ENCODE assay signal across 29 mouse cellular contexts in the genomic region with DNA sequence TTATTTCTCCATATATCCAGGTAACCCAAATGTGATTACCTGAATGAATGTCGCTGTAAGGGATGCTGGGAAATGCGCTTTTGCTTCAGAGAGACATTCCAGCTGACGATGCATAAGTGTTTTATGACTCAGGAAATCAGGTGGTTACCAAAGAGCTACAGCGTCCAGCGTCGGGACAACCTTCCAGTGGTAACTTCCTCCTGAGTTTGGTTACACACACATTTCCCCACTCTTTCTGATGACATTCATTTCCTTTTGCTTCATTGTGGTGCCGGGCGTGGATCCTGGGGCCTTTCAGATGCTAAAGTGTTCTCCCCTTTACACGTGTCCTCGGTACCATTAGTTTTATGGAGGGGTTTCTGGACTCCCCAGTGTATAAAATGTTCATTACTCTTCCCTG. TPM values are rescaled to one million over a fixed set of nuclear protein-coding genes. Genes with fewer than 3 reads are reported as not detected.
DNase-seq lines count a peak whose midpoint lies in the region; ATAC-seq and TF ChIP-seq lines count a peak whose summit lies in the region.
"Had no signal": no experiment of that assay in that cellular context is flagged by ENCODE, and none has a peak within 500 bp of the region (broad histone marks: within the 10 kb centered on the region; RNA-seq: fewer than 3 reads in every experiment).

No protein-coding gene starts in this region.

- no peak for TF ChIP-seq POLR2A in thymus, adult 2 months (IDR thresholded peaks at IDR 0.05; ENCODE audit: control insufficient read depth, extremely low read depth, insufficient read depth, low read length, poor library complexity)

- peak; percentile 49 for DNase-seq in lung, postnatal 0 days (ENCODE audit: low spot score)
- DNase-seq in lung, postnatal 4 days = no peak
- no peak for DNase-seq in thymus, adult 2 months
- DNase-seq in kidney, postnatal 10 days = no peak
- DNase-seq: adrenal gland, adult 2 months; adrenal gland, postnatal 14 days; cerebellum, adult 11 months; cerebellum, adult 2 months; cerebellum, postnatal 10 days; cerebellum, postnatal 36 days; gastrocnemius, postnatal 10 days; gastrocnemius, postnatal 36 days; heart, adult 11 months had no signal

- no peaks in the 10 kb centered on the region for H3K9me3 ChIP-seq in lung, postnatal 0 days (ENCODE audit: low read length)
- H3K9me3 ChIP-seq: forebrain, embryonic 10.5 days; forebrain, embryonic 13.5 days; hindbrain, embryonic 10.5 days; hindbrain, embryonic 13.5 days had no signal

- no peak overlapping the region for H3K4me3 ChIP-seq in lung, postnatal 0 days (ENCODE audit: low read depth, low read length)
- H3K4me3 ChIP-seq in thymus, adult 2 months (ENCODE audit: control insufficient read depth, insufficient read depth, low read length) = no peak overlapping the region
- H3K4me3 ChIP-seq: forebrain, embryonic 10.5 days; forebrain, embryonic 13.5 days; hindbrain, embryonic 10.5 days; hindbrain, embryonic 13.5 days had no signal

- no peak overlapping the region for H3K27ac ChIP-seq in lung, postnatal 0 days (ENCODE audit: low read length)
- H3K27ac ChIP-seq in thymus, adult 2 months (ENCODE audit: control insufficient read depth, insufficient read depth, low read length) = no peak overlapping the region
- H3K27ac ChIP-seq: forebrain, embryonic 10.5 days; forebrain, embryonic 13.5 days; hindbrain, embryonic 10.5 days; hindbrain, embryonic 13.5 days had no signal

- ATAC-seq in lung, postnatal 0 days = no peak
- ATAC-seq in hematopoietic stem cell, adult 5-6 weeks (replicated peaks in 1 of 2; ENCODE audit: insufficient read depth in 1 of 2, low FRiP score in 2 of 2, low TSS enrichment in 1 of 2, low read depth in 1 of 2, poor library complexity in 2 of 2, severe bottlenecking in 2 of 2) = peak; percentile 75 to 85
- peak; percentile 72 for ATAC-seq in neutrophil, adult 5-6 weeks (ENCODE audit: extremely low read depth, insufficient number of reproducible peaks, low FRiP score, poor library complexity, severe bottlenecking)
- ATAC-seq: CD4-positive, CD25-positive, alpha-beta regulatory T cell, adult 4 months; forebrain, embryonic 13.5 days; forebrain, embryonic 16.5 days; hindbrain, embryonic 16.5 days had no signal

- H3K36me3 ChIP-seq in lung, postnatal 0 days (ENCODE audit: insufficient read depth, low read length) = no peaks in the 10 kb centered on the region
- no peaks in the 10 kb centered on the region for H3K36me3 ChIP-seq in thymus, adult 2 months (ENCODE audit: control insufficient read depth, insufficient read depth, low read length)
- H3K36me3 ChIP-seq: forebrain, embryonic 10.5 days; hindbrain, embryonic 10.5 days; hindbrain, embryonic 13.5 days had no signal

- 56% methylated on average over 10 of the region's 10 CpGs for WGBS in lung, postnatal 0 days
- 4% methylated on average over 10 of the region's 10 CpGs for WGBS in thymus, adult 2 months

- TF ChIP-seq EP300 in lung, postnatal 0 days (IDR thresholded peaks at IDR 0.05) = no peak

- H3K4me1 ChIP-seq in lung, postnatal 0 days (ENCODE audit: insufficient read depth, low read depth, low read length) = no peaks in the 10 kb centered on the region
- H3K4me1 ChIP-seq in thymus, adult 2 months (replicated peaks; ENCODE audit: control insufficient read depth, insufficient read depth, low read length) = no peaks in the 10 kb centered on the region
- H3K4me1 ChIP-seq: forebrain, embryonic 10.5 days; forebrain, embryonic 13.5 days; hindbrain, embryonic 10.5 days; hindbrain, embryonic 13.5 days had no signal

- no peaks in the 10 kb centered on the region; the same call in 1 of the 2 replicates for H3K27me3 ChIP-seq in lung, postnatal 0 days (replicated peaks; ENCODE audit: insufficient read depth, low read length)
- no peaks in the 10 kb centered on the region for H3K27me3 ChIP-seq in thymus, adult 2 months (ENCODE audit: control insufficient read depth, insufficient read depth, low read length)

- H3K4me2 ChIP-seq in lung, postnatal 0 days (replicated peaks; ENCODE audit: low read depth, low read length) = no peak overlapping the region
- H3K4me2 ChIP-seq: forebrain, embryonic 13.5 days; heart, embryonic 11.5 days; hindbrain, embryonic 13.5 days had no signal

- no peak overlapping the region for H3K9ac ChIP-seq in lung, postnatal 0 days (replicated peaks; ENCODE audit: low read depth)
- H3K9ac ChIP-seq: forebrain, embryonic 13.5 days; hindbrain, embryonic 13.5 days had no signal

- TF ChIP-seq CTCF in lung, postnatal 0 days (IDR thresholded peaks at IDR 0.05) = no peak
- no peak for TF ChIP-seq CTCF in thymus, adult 2 months (IDR thresholded peaks at IDR 0.05; ENCODE audit: borderline replicate concordance, control insufficient read depth, extremely low read depth, insufficient read depth, low read length, poor library complexity)

RNA-seq across cellular contexts. Expression of a gene that starts 9.2 kb away (rescaled TPM):
- polyA plus RNA-seq in lung, postnatal 0 days (2015; fragmentation: Nextera tagmentation; extraction: Ambion mirVana) = 0.08 and 0.18 TPM in 2 replicates
- not detected in 2 replicates for total RNA-seq in hematopoietic stem cell, adult 5-6 weeks (2017)
- total RNA-seq in neutrophil, adult 5-6 weeks (2017) = not detected in 2 replicates
- 0.30 and 1.1 TPM in 2 replicates for polyA plus RNA-seq in thymus, adult 2 months (2012; rRNA removed)
- total RNA-seq: gastrocnemius, adult 18-20 months; gastrocnemius, postnatal 10 days; gastrocnemius, postnatal 36 days; heart, adult 8-10 months; heart, postnatal 25 days; MEL had no signal
- polyA plus RNA-seq: C2C12; CD4-positive, CD25-positive, alpha-beta regulatory T cell, adult 4 months; forebrain, embryonic 13.5 days; heart, postnatal 0 days had no signal

RNA-seq across cellular contexts. Expression of a gene that starts 26.5 kb away (rescaled TPM):
- polyA plus RNA-seq in lung, postnatal 0 days (2015; fragmentation: Nextera tagmentation; extraction: Ambion mirVana) = 213 and 288 TPM in 2 replicates
- 2.3 and 6.8 TPM in 2 replicates for total RNA-seq in hematopoietic stem cell, adult 5-6 weeks (2017)
- 1.2 and 2.5 TPM in 2 replicates for total RNA-seq in neutrophil, adult 5-6 weeks (2017)
- polyA plus RNA-seq in thymus, adult 2 months (2012; rRNA removed) = 32.7 and 40.3 TPM in 2 replicates
- polyA plus RNA-seq: CD4-positive, CD25-positive, alpha-beta regulatory T cell, adult 4 months had no signal

RNA-seq across cellular contexts. Expression of a gene that starts 46.0 kb away (rescaled TPM):
- polyA plus RNA-seq in lung, postnatal 0 days (2015; fragmentation: Nextera tagmentation; extraction: Ambion mirVana) = 82.0 and 84.6 TPM in 2 replicates
- 15.4 and 17.9 TPM in 2 replicates for total RNA-seq in hematopoietic stem cell, adult 5-6 weeks (2017)
- 21.9 and 22.7 TPM in 2 replicates for total RNA-seq in neutrophil, adult 5-6 weeks (2017)
- 103 and 105 TPM in 2 replicates for polyA plus RNA-seq in thymus, adult 2 months (2012; rRNA removed)
